Mouse (Mus musculus) forebrain, embryonic 11.5 days (tissue): ENCODE measurements at regions not wholly inside any gene's neighbourhood (a gene's known extent, or its start where the extent isn't known, plus 50 kb on each side); places are given as distances from the start of the nearest gene placed in this dataset.
A peak's percentile ranks its signal among the peaks of the same experiment; 100 is the strongest.

Source experiments
- ATAC-seq: fragments of 200-750 bp; cut with Nextera tagmentation; replicated peaks from 2 replicates; pipeline ENCODE4 v1.8.0; 2017; ENCODE audit warnings: moderate TSS enrichment; ENCODE audit not compliant: low FRiP score
- DNase-seq: peaks from one replicate; pipeline ENCODE4 v3.0.0-alpha.2; 2017; ENCODE audit warnings: low spot score
- H3K27ac ChIP-seq: fragments of 300-500 bp; sonication (generic); 2 replicates; pipeline ENCODE4 v1.5.1; 2014; ENCODE audit warnings: low read depth, low read length
- H3K27me3 ChIP-seq: fragments of 300-500 bp; sonication (generic); 2 replicates; pipeline ENCODE4 v1.6.1; 2014; ENCODE audit warnings: mild to moderate bottlenecking, low read length, mixed read lengths; ENCODE audit not compliant: control insufficient read depth, insufficient read depth
- H3K36me3 ChIP-seq: fragments of 300-500 bp; sonication (generic); 2 replicates; pipeline ENCODE4 v1.6.1; 2014; ENCODE audit warnings: mild to moderate bottlenecking, low read length, moderate library complexity, mixed read lengths; ENCODE audit not compliant: control insufficient read depth, insufficient read depth
- H3K4me1 ChIP-seq: fragments of 300-500 bp; sonication (generic); replicated peaks from 2 replicates; pipeline ENCODE4 v1.6.1; 2014; ENCODE audit warnings: low read length, mixed read lengths; ENCODE audit not compliant: control insufficient read depth, insufficient read depth
- H3K4me2 ChIP-seq: fragments of 300-500 bp; sonication (generic); 2 replicates; pipeline ENCODE4 v1.6.1; 2014; ENCODE audit warnings: low read depth, mild to moderate bottlenecking, low read length, moderate library complexity, mixed read lengths; ENCODE audit not compliant: severe bottlenecking
- H3K4me3 ChIP-seq: fragments of 300-500 bp; sonication (generic); 2 replicates; pipeline ENCODE4 v1.5.1; 2014; ENCODE audit warnings: low read depth, low read length
- H3K9ac ChIP-seq: fragments of 300-500 bp; sonication (generic); 2 replicates; pipeline ENCODE4 v1.6.1; 2014; ENCODE audit warnings: low read length
- H3K9me3 ChIP-seq: fragments of 300-500 bp; sonication (generic); 2 replicates; pipeline ENCODE4 v1.6.1; 2016; ENCODE audit warnings: low read length, mixed read lengths; ENCODE audit not compliant: control insufficient read depth
- WGBS: fragments of 180-500 bp; shearing (Covaris S2); extraction: QIAGEN DNeasy Blood & Tissue Kit; methylation state at CpG from one replicate; pipeline ENCODE4 v1.1.7; 2014; 5-methylcytosine and 5-hydroxymethylcytosine counted together

DNA sequence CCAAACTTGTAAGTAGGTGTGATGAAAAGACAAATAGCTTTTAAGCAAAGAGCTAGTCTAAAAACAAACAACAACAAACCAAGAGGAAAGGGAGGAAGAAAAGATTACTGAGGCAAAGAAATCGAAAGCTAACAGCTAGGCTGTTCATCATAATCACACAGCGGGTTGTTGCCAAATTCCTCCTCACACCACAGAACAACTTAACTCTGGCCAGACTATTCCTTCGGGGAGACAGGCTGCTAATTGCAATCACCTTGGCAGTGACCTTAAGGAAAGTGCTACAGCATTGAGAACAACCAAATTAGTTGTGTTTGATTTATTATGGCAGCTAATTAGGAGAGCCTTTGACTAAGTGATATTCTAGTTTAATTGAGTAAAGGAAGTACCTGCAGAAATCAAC lies 194.4 kb upstream of the Smlr1 start:
- no peak for ATAC-seq
- 51% methylated on average over 3 of the region's 3 CpGs for WGBS

DNA sequence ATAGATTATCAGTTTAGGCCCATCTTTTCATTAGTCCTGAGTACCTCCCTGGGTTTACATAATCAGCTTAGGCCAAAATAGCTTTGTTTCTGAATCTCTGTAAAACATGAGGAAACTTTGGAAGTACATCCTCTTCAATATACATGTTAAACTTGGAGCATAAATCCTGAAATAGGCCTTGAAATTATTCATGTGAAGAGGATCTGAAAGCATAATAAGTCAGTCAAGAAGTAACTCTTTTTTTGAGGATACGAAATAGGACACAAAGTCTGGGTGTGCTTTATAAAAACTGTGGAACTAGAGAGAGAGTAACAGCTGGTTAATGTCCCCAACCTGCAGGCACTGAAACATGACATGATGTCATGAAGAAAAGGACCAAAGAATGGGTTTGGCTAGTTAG lies 187.9 kb upstream of the Smlr1 start:
- Histone ChIP-seq H3K9ac (no peak overlapping the region), H3K9me3 (no peaks in the 10 kb centered on the region), H3K4me1 (no peaks in the 10 kb centered on the region), H3K27ac (no peak overlapping the region), H3K4me3 (no peak overlapping the region), H3K27me3 (no peaks in the 10 kb centered on the region), H3K4me2 (no peak overlapping the region), H3K36me3 (no peaks in the 10 kb centered on the region)
- 88% methylated on average over 1 of the region's 1 CpGs for WGBS
- DNase-seq (no peak), ATAC-seq (no peak)

More for the DNA sequence above, 194.4 kb upstream of the Smlr1 start:
- Histone ChIP-seq H3K27ac (no peak overlapping the region), H3K4me2 (no peak overlapping the region), H3K27me3 (no peaks in the 10 kb centered on the region), H3K36me3 (no peaks in the 10 kb centered on the region), H3K4me3 (no peak overlapping the region), H3K4me1 (no peaks in the 10 kb centered on the region), H3K9ac (no peak overlapping the region), H3K9me3 (no peaks in the 10 kb centered on the region)
- DNase-seq: no peak

DNA sequence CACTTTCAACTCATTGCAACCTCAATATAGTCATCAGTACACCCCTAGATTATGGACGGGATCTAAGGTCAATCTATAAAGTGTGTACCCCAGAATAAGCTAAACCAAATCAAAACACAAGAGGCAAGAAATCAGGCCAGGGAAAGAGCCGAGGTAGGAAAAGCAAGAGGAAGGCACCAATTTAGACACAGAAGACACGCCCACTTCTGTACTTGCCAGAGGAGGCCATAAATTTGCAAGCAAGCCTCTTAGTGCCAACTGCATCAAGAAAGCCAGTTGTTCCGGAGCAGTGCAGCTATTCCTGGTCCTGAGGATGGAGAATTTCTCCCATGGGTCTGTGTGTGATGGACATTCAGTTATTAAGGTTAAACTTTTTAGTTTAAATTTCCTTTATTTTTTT lies 179.7 kb upstream of the Smlr1 start:
- Histone ChIP-seq H3K4me2 (no peak overlapping the region), H3K4me1 (no peaks in the 10 kb centered on the region), H3K27me3 (no peaks in the 10 kb centered on the region), H3K27ac (no peak overlapping the region), H3K36me3 (no peaks in the 10 kb centered on the region), H3K4me3 (no peak overlapping the region), H3K9me3 (no peaks in the 10 kb centered on the region), H3K9ac (no peak overlapping the region)
- DNase-seq: no peak
- ATAC-seq: no peak
- 78% methylated on average over 4 of the region's 4 CpGs for WGBS

DNA sequence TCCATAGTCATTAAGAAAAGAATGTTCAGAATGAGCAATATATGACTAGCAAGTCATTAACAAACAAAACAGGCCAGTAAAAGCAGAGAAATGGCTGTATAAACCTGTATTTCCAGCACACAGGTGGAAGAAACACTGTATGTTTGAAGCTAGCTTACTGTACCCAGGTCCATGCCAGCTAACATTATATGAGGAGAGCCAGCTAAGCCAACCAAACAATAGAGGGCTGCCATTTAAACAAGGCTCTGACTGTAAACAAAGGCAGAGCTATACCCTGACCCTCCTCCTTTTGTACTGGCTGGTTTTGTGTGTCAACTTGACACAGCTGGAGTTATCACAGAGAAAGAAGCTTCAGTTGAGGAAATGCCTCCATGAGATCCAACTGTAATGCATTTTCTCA lies 178.6 kb upstream of the Smlr1 start:
- ATAC-seq (no peak), DNase-seq (no peak)
- Histone ChIP-seq H3K4me3 (no peak overlapping the region), H3K4me1 (no peaks in the 10 kb centered on the region), H3K9ac (no peak overlapping the region), H3K9me3 (no peaks in the 10 kb centered on the region), H3K27me3 (no peaks in the 10 kb centered on the region), H3K36me3 (no peaks in the 10 kb centered on the region), H3K27ac (no peak overlapping the region), H3K4me2 (no peak overlapping the region)

DNA sequence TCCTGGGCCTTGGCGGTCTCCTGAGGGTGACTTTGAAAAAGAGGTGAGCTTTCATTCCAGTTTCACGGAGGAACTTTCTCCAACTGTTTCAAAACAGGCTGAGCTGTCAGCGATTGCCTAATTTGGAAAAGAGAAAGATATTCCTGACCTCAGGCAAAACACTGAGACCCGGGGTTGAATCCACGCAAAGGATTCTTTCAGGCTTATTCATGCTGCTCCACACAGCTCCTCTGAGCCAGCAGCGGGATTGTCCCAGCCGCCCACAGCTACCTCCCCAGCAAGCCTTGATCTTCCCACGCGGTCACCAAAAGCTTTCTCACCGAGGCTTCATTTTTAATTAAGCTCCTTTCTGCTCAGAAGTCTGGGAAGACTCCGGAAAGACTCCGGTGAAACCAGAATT lies 178.0 kb upstream of the Smlr1 start:
- 69% methylated on average over 12 of the region's 12 CpGs for WGBS
- H3K9me3 ChIP-seq: no peaks in the 10 kb centered on the region
- no peak overlapping the region for H3K27ac ChIP-seq
- H3K4me1 ChIP-seq: no peaks in the 10 kb centered on the region
- no peak overlapping the region for H3K4me2 ChIP-seq
- H3K27me3 ChIP-seq: no peaks in the 10 kb centered on the region
- no peak overlapping the region for H3K4me3 ChIP-seq
- H3K9ac ChIP-seq: no peak overlapping the region
- ATAC-seq: no peak
- no peaks in the 10 kb centered on the region for H3K36me3 ChIP-seq
- no peak for DNase-seq

DNA sequence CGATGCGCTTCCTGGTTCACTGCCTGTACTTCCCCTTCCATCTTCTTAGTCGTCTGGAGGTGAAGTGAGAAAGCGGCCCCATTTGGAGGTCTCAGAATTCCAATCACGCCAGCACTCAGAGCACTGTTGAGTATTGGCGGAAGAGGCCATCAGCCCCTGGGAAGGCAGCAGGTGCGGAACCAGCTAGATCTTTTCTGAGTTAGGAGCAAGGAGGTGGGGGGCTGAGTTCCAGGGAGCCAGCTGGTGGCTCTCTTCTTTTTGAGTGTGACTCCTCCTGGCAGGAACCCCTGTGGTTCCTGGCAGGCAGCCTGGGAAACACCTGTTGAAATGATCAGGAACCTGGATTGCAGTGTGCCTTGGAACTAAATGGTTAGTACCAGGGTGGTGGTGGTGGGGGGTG lies 171.9 kb upstream of the Smlr1 start:
- Histone ChIP-seq H3K9ac (no peak overlapping the region), H3K27me3 (no peaks in the 10 kb centered on the region), H3K36me3 (no peaks in the 10 kb centered on the region), H3K4me3 (no peak overlapping the region), H3K4me1 (no peaks in the 10 kb centered on the region), H3K4me2 (no peak overlapping the region), H3K9me3 (no peaks in the 10 kb centered on the region), H3K27ac (no peak overlapping the region)
- ATAC-seq (no peak), DNase-seq (no peak)
- WGBS: 62% methylated on average over 7 of the region's 7 CpGs

DNA sequence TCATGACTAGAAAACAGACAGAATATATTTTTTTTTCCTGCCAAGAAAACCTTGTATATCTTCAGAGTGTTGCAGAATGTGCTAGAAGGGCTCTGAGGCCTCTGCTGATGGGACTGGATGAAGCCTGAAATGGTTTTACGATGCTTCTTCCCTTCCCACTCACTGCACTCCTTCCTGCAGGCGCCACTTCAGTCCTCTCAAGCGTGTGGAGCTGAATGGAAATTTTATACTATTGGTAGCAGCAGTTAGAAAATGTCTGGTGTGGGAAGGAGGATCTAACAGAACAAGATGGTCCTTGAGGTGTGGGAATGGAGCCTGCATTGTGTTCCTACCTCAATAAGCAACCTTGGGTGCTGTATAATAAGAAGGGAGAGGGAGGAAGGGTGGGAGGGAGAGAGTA lies 166.1 kb upstream of the Smlr1 start:
- DNase-seq (no peak), ATAC-seq (no peak)
- no peak overlapping the region for H3K9ac ChIP-seq
- no peak overlapping the region for H3K4me2 ChIP-seq
- H3K27me3 ChIP-seq: no peaks in the 10 kb centered on the region
- no peaks in the 10 kb centered on the region for H3K4me1 ChIP-seq
- H3K27ac ChIP-seq: no peak overlapping the region
- no peaks in the 10 kb centered on the region for H3K36me3 ChIP-seq
- no peaks in the 10 kb centered on the region for H3K9me3 ChIP-seq
- no peak overlapping the region for H3K4me3 ChIP-seq
- WGBS: 96% methylated on average over 3 of the region's 3 CpGs

DNA sequence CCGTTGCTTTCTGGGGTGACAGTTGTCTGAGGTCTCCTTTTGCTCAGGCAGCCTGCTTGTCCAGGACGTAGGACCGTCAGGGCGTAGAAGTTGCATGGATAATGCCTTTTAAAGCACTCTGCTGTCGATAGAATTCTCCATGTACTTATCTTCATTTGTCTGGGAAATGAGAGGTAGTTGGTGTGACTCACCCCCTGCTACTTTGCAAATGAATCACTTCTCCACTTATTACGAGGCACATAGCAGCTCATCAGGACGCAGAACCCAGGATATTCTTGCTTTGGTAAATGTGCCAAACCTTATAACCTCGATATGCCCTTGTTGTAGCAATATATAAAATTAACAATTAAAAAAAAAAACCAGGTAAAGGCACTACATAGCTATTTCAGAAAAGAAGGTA lies 159.7 kb upstream of the Smlr1 start:
- no peak for DNase-seq
- no peaks in the 10 kb centered on the region for H3K9me3 ChIP-seq
- no peak overlapping the region for H3K9ac ChIP-seq
- 74% methylated on average over 8 of the region's 8 CpGs for WGBS
- no peak overlapping the region for H3K4me2 ChIP-seq
- H3K36me3 ChIP-seq: no peaks in the 10 kb centered on the region
- no peak for ATAC-seq
- H3K27ac ChIP-seq: no peak overlapping the region
- H3K4me3 ChIP-seq: no peak overlapping the region
- H3K27me3 ChIP-seq: no peaks in the 10 kb centered on the region
- H3K4me1 ChIP-seq: no peaks in the 10 kb centered on the region

DNA sequence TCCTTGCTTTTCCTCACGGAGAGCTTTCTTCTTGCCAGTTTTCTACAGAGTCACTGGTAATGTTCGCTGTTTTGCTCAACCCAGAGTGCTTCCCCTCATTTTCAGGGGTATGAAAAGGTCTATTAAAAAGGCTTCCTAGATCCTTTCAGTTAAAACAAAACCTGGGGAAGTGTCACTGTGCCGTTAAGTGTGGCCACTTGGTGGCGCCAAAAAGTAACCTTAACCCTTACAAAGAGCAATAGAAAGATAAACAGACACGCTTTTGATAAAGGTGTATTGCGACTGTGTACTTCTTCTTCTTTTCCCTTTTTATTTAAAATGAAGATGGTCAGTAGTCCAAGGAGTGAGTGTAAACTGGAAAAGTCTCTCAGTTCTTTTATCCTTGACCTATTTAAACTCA lies 145.2 kb upstream of the Smlr1 start:
- Histone ChIP-seq H3K27ac (no peak overlapping the region), H3K9me3 (no peaks in the 10 kb centered on the region), H3K9ac (no peak overlapping the region), H3K4me2 (no peak overlapping the region), H3K4me3 (no peak overlapping the region), H3K4me1 (no peaks in the 10 kb centered on the region), H3K36me3 (no peaks in the 10 kb centered on the region), H3K27me3 (no peaks in the 10 kb centered on the region)
- DNase-seq (peak; percentile 72), ATAC-seq (peak; percentile 71; the same call in 1 of the 2 replicates)
- 19% methylated on average over 6 of the region's 6 CpGs for WGBS
